Mouse (Mus musculus) hindbrain, embryonic 14.5 days (tissue): ENCODE measurements around the gene Agbl2. TPM values are rescaled to one million over a fixed set of nuclear protein-coding genes. Genes with fewer than 3 reads are reported as not detected.

Source experiments
- ATAC-seq: fragments of 200-750 bp; cut with Nextera tagmentation; 2 replicates; pipeline ENCODE4 v1.8.0; 2017; ENCODE audit warnings: moderate number of reproducible peaks, mild to moderate bottlenecking, moderate TSS enrichment, moderate library complexity; ENCODE audit not compliant: low FRiP score
- DNase-seq: peaks from one replicate; pipeline ENCODE4 v3.0.0-alpha.2; 2015; ENCODE audit warnings: low spot score
- H3K27ac ChIP-seq: fragments of 300-500 bp; sonication (generic); 2 replicates; pipeline ENCODE4 v1.5.1; 2014; ENCODE audit warnings: mild to moderate bottlenecking, moderate library complexity
- H3K27me3 ChIP-seq: fragments of 300-500 bp; sonication (generic); 2 replicates; pipeline ENCODE4 v1.6.1; 2014; ENCODE audit warnings: mild to moderate bottlenecking, low read length, mixed read lengths; ENCODE audit not compliant: control insufficient read depth, insufficient read depth
- H3K36me3 ChIP-seq: fragments of 300-500 bp; sonication (generic); replicated peaks from 2 replicates; pipeline ENCODE4 v1.6.1; 2014; ENCODE audit not compliant: control insufficient read depth, insufficient read depth
- H3K4me1 ChIP-seq: fragments of 300-500 bp; sonication (generic); replicated peaks from 2 replicates; pipeline ENCODE4 v1.6.1; 2014; ENCODE audit warnings: antibody characterized with exemption, low read length, mixed read lengths; ENCODE audit not compliant: control insufficient read depth, insufficient read depth
- H3K4me2 ChIP-seq: fragments of 300-500 bp; sonication (generic); replicated peaks from 2 replicates; pipeline ENCODE4 v1.6.1; 2014; ENCODE audit warnings: mild to moderate bottlenecking, moderate library complexity
- H3K4me3 ChIP-seq: fragments of 300-500 bp; sonication (generic); replicated peaks from 2 replicates; pipeline ENCODE4 v1.5.1; 2014; ENCODE audit warnings: mild to moderate bottlenecking, low read length
- H3K9ac ChIP-seq: fragments of 300-500 bp; sonication (generic); 2 replicates; pipeline ENCODE4 v1.6.1; 2014
- H3K9me3 ChIP-seq: fragments of 300-500 bp; sonication (generic); 2 replicates; pipeline ENCODE4 v1.6.1; 2016; ENCODE audit warnings: low read length; ENCODE audit not compliant: control insufficient read depth
- WGBS: fragments of 180-500 bp; shearing (Covaris S2); extraction: QIAGEN DNeasy Blood & Tissue Kit; methylation state at CpG from one replicate; pipeline ENCODE4 v1.1.7; 2014; 5-methylcytosine and 5-hydroxymethylcytosine counted together
- polyA plus RNA-seq: library from polyadenylated mRNA; unstranded; fragments of >200 nt; fragmentation: Nextera tagmentation; extraction: Ambion mirVana; gene quantifications from 2 replicates; pipeline ENCODE4 v1.2.1, GENCODE M21; 2014

The Agbl2 gene
- polyA plus RNA-seq, result 0.67 and 1.7 TPM in 2 replicates

GRCm38 (mm10) chr2:90782458-90782857, at the start of gene Agbl2:
Gene Agbl2 (plus strand): TSS chr2:90782727.
- Histone ChIP-seq H3K27ac (no peak within 1 kb of the TSS), H3K9me3 (no peaks in the 10 kb centered on the region), H3K27me3 (peaks cover 9% of the 10 kb centered on the region; the same call in 1 of the 2 replicates), H3K4me2 (peak within 1 kb of the TSS; percentile 51), H3K4me3 (peak within 1 kb of the TSS; percentile 24), H3K4me1 (no peaks in the 10 kb centered on the region), H3K9ac (0 out of 2 replicates have a peak within 1 kb of the TSS, but pooled peaks have one; percentile 28), H3K36me3 (peaks cover 37% of the 10 kb centered on the region)
- ATAC-seq (peak; percentile 34; the same call in 1 of the 2 replicates), DNase-seq (no peak)
- whole genome bisulfite sequencing, result 5% methylated on average over 11 of the region's 11 CpGs

- ATAC-seq, result no peak
- DNase-seq, result no peak
- H3K36me3 ChIP-seq, result peaks cover 66% of the 10 kb centered on the region
These were observed 47.2 kb upstream of the Agbl2 start for GRCm38 (mm10) chr2:90735326-90735725.

GRCm38 (mm10) chr2:90738801-90739200, 43.7 kb upstream of the Agbl2 start:
- ATAC-seq, result no peak

More at GRCm38 (mm10) chr2:90735326-90735725, 47.2 kb upstream of the Agbl2 start:
- Histone ChIP-seq H3K4me2 (no peak overlapping the region), H3K4me3 (no peak overlapping the region), H3K27ac (no peak overlapping the region), H3K9ac (no peak overlapping the region), H3K4me1 (no peaks in the 10 kb centered on the region), H3K27me3 (no peaks in the 10 kb centered on the region), H3K9me3 (no peaks in the 10 kb centered on the region)
- 95% methylated on average over 11 of the region's 11 CpGs for WGBS

GRCm38 (mm10) chr2:90739327-90739726, 43.2 kb upstream of the Agbl2 start:
- Histone ChIP-seq H3K27ac (no peak overlapping the region), H3K4me3 (no peak overlapping the region), H3K4me2 (no peak overlapping the region), H3K27me3 (no peaks in the 10 kb centered on the region), H3K36me3 (peaks cover 26% of the 10 kb centered on the region), H3K4me1 (no peaks in the 10 kb centered on the region), H3K9me3 (no peaks in the 10 kb centered on the region), H3K9ac (no peak overlapping the region)
- 96% methylated on average over 3 of the region's 3 CpGs for WGBS
- ATAC-seq (no peak), DNase-seq (no peak)

More at GRCm38 (mm10) chr2:90738801-90739200, 43.7 kb upstream of the Agbl2 start:
- H3K4me3 ChIP-seq, result no peak overlapping the region
- peaks cover 31% of the 10 kb centered on the region for H3K36me3 ChIP-seq
- no peaks in the 10 kb centered on the region for H3K27me3 ChIP-seq
- H3K9ac ChIP-seq, result no peak overlapping the region
- no peak overlapping the region for H3K4me2 ChIP-seq
- no peaks in the 10 kb centered on the region for H3K9me3 ChIP-seq
- H3K27ac ChIP-seq, result no peak overlapping the region
- 89% methylated on average over 3 of the region's 3 CpGs for WGBS
- no peak for DNase-seq
- H3K4me1 ChIP-seq, result no peaks in the 10 kb centered on the region

- peaks cover 21% of the 10 kb centered on the region for H3K36me3 ChIP-seq
- H3K4me3 ChIP-seq, result no peak overlapping the region
- no peaks in the 10 kb centered on the region for H3K27me3 ChIP-seq
- DNase-seq (no peak), ATAC-seq (no peak)
- no peak overlapping the region for H3K4me2 ChIP-seq
- no peaks in the 10 kb centered on the region for H3K4me1 ChIP-seq
- H3K9me3 ChIP-seq, result no peaks in the 10 kb centered on the region
- 88% methylated on average over 5 of the region's 5 CpGs for WGBS
- no peak overlapping the region for H3K27ac ChIP-seq
- H3K9ac ChIP-seq, result no peak overlapping the region
These were observed 42.6 kb upstream of the Agbl2 start for GRCm38 (mm10) chr2:90739921-90740320.

GRCm38 (mm10) chr2:90744285-90745052, 38.1 kb upstream of the Agbl2 start:
- WGBS, result 64% methylated on average over 12 of the region's 12 CpGs
- no peaks in the 10 kb centered on the region for H3K27me3 ChIP-seq
- H3K4me1 ChIP-seq, result peaks cover 16% of the 10 kb centered on the region
- H3K4me3 ChIP-seq, result peak overlapping the region; percentile 87
- ATAC-seq (peak; percentile 0; the same call in 1 of the 2 replicates), DNase-seq (no peak)
- H3K4me2 ChIP-seq, result peak overlapping the region; percentile 60
- H3K9ac ChIP-seq, result peak overlapping the region; percentile 57
- H3K36me3 ChIP-seq, result peaks cover 12% of the 10 kb centered on the region
- H3K27ac ChIP-seq, result peak overlapping the region; percentile 95
- no peaks in the 10 kb centered on the region for H3K9me3 ChIP-seq

- Histone ChIP-seq H3K27ac (peak within 1 kb of the TSS; percentile 97), H3K4me1 (peaks cover 16% of the 10 kb centered on the region), H3K27me3 (no peaks in the 10 kb centered on the region), H3K9ac (peak within 1 kb of the TSS; percentile 96), H3K4me2 (peak within 1 kb of the TSS; percentile 90), H3K36me3 (peaks cover 19% of the 10 kb centered on the region), H3K4me3 (peak within 1 kb of the TSS; percentile 87), H3K9me3 (no peaks in the 10 kb centered on the region)
- peak; percentile 99 for DNase-seq
- peak; percentile 100 for ATAC-seq
- WGBS, result 1% methylated on average over 41 of the region's 44 CpGs
These were observed 37.4 kb upstream of the Agbl2 start, which contains the start of gene Fnbp4 for GRCm38 (mm10) chr2:90745053-90745678. Gene Fnbp4 (plus strand): TSS chr2:90745370.

GRCm38 (mm10) chr2:90745740-90746537, 36.6 kb upstream of the Agbl2 start:
- peak; percentile 57 for DNase-seq
- Histone ChIP-seq H3K4me2 (peak overlapping the region; percentile 90), H3K9me3 (no peaks in the 10 kb centered on the region), H3K36me3 (peaks cover 26% of the 10 kb centered on the region), H3K27me3 (no peaks in the 10 kb centered on the region), H3K9ac (peak overlapping the region; percentile 96), H3K27ac (peak overlapping the region; percentile 97), H3K4me3 (peak overlapping the region; percentile 87), H3K4me1 (peaks cover 16% of the 10 kb centered on the region)
- WGBS, result under 1% methylated on average over 54 of the region's 54 CpGs
- no peak; the same call in 1 of the 2 replicates for ATAC-seq

GRCm38 (mm10) chr2:90746538-90746865, 36.0 kb upstream of the Agbl2 start:
- peak overlapping the region; percentile 90 for H3K4me2 ChIP-seq
- H3K9me3 ChIP-seq, result no peaks in the 10 kb centered on the region
- H3K4me1 ChIP-seq, result peaks cover 16% of the 10 kb centered on the region
- peak overlapping the region; percentile 87 for H3K4me3 ChIP-seq
- peaks cover 31% of the 10 kb centered on the region for H3K36me3 ChIP-seq
- H3K27ac ChIP-seq, result peak overlapping the region; percentile 97
- H3K9ac ChIP-seq, result peak overlapping the region; percentile 96
- DNase-seq, result no peak
- 15% methylated on average over 4 of the region's 4 CpGs for WGBS
- H3K27me3 ChIP-seq, result no peaks in the 10 kb centered on the region
- no peak for ATAC-seq
